Mouse (Mus musculus) spleen, adult 2 months (tissue): ENCODE measurements at regions not wholly inside any gene's neighbourhood (a gene's known extent, or its start where the extent isn't known, plus 50 kb on each side); places are given as distances from the start of the nearest gene placed in this dataset.

ENCODE experiments used
- CTCF ChIP-seq: fragments of 200-500 bp; IDR thresholded peaks from 2 replicates; pipeline ENCODE4 v1.5.1; 2011; ENCODE audit warnings: mild to moderate bottlenecking, inconsistent platforms; ENCODE audit not compliant: insufficient read depth, insufficient read length, insufficient replicate concordance; ENCODE audit errors: extremely low read depth
- POLR2A ChIP-seq: fragments of 200-500 bp; IDR thresholded peaks from 2 replicates; pipeline ENCODE4 v1.6.1; 2011; ENCODE audit warnings: low read depth, low read length, inconsistent platforms

GRCm38 (mm10) chr19:6625574-6625973 lies 82.7 kb upstream of the Slc22a12 start:
- TF ChIP-seq POLR2A = no peak
- no peak for TF ChIP-seq CTCF
